Mouse (Mus musculus): ENCODE measurements around the gene Ppm1j.
"Not testable (repeated sequence)": the region's sequence is repeated elsewhere in the genome, so short reads cannot be mapped to it uniquely, and the experiment has no call there.

Ppm1j gene

DNA sequence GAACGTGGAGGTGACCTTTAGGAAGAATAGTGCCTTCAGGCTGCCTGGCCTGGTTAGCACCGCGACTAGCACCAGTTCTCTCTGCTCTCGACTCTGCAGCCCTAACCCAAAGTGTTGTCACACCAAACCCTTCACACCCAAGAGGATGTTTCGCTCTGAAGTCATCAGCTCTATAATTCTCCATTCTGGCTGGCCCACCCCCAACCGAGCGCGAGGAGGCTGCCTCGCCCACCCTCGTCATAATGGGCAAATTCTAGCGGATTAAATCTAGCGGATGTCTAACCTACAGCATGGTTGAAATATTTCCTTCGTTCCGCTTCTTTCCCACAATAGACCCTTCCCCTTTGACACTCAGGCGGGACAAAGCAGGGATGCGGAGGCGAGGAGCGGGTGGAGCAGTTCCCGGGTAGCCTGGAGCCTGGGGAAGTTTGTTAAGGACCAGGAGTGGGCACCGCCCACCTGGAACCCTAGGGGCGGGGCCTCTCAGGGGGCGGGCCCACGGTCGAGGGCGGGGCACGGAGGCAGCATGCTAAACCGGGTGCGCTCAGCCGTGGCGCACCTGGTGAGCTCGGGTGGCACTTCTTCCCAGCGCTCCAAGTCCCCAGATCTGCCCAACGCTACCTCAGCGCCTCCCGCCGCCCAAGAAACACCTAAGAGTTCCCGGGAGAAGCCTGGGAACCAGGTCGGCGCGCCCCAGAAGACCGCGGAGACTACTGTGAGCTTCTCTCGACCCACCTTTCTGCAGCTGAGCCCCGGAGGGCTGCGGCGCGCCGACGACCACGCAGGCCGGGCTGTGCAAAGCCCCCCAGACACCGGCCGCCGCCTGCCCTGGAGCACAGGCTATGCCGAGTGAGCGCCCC, at the start of gene Ppm1j:
TSS of gene Ppm1j (plus strand) at position 496 of the 860 bp plus-strand sequence.
- DNase-seq = peak; percentile 72

DNA sequence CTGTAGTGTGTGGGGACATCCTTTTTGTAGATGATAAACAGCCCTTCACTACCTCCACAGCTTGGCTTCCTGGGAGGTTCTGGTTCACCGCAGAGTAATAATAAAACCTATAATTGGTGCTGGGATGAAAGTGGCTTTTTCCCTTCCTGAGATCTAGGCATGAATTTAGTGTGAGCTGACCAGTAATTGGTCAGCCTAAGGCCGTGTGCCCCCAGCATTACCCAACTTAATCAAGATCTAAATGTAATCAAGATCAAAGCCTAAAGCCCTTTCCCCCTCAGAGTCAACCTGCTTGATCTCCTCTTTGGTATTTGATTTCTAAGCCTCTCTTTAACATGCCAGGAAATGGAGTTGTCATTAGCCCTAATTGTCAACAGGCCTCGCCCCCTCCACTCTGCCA, 47.9 kb upstream of the Ppm1j start:
- no peak for DNase-seq

DNA sequence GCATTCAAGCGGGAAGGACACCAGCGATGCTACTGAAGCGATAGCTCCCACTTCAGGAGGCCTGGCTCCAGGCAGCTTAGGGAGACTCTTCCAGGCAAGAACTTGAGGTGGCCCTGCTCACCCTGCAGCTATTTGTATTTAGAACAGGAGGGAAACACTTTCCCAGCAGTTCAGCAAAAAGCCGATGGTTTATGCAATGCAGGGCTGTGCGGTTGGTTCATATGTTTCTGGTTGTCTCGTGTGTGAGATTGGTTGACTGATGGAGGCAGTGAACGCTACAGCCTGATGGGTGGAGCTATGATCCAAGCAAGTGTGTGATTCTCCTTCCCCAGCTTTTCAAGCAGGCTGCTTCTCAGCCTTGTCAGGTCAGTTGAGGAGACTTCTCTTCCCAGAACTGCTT, 46.2 kb upstream of the Ppm1j start:
- DNase-seq = no peak

DNA sequence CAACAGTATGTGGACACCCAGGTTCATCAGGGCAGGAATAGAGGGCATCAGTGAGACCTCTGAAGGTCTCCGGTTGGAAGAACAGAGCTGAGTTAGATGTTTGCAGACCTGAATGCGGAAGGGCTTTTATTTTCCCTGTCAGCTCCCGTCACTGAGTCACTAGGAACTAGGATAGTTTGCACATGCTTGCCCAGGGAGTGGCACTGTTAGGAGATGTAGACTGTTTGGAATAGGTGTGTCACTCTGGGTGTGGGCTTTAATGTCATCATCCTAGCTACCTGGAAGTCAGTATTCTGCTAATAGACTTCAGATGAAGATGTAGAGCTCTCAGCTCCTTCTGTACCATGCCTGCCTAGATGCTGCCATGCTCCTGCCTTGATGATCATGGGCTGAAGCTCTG, 38.9 kb upstream of the Ppm1j start:
- no peak for DNase-seq

DNA sequence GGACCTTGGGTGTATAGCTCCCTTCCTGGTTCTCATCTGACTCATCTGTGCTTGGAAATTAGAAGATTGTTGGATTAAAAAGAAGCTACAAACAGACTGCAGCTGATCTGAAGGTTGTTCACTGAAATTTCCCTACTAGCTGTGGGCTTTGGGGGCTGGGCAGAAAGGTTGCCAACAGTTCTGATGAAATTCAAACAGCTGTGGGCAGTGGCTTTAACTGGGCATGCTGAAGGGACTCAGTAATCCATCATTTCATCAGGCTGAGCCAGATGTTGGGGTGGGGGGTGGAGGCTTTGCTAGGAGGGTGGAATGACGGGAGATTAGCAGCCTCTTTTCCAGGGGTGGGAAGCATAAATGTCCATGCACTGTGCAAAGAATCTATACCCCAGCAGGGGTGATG, 37.7 kb upstream of the Ppm1j start:
- DNase-seq = no peak

DNA sequence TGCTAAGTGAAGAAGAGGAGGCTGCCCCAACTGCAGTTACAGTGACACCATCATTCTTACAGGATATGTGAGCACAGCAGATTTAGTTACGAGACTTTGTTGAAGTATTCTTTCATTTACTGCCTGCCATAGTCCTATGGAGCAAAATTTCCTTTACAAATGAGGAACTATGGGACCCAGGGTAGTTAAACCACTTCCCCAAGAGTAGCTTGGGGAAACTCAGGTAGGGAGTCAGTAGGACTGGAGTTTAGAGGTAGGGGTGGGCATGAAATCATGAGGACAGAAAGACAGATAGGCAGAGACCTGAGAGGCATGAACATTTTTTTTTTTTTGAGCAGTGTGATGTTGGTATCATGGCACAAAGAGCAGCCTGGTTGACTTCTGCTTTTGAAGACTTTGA, 37.0 kb upstream of the Ppm1j start:
- no peak for DNase-seq

DNA sequence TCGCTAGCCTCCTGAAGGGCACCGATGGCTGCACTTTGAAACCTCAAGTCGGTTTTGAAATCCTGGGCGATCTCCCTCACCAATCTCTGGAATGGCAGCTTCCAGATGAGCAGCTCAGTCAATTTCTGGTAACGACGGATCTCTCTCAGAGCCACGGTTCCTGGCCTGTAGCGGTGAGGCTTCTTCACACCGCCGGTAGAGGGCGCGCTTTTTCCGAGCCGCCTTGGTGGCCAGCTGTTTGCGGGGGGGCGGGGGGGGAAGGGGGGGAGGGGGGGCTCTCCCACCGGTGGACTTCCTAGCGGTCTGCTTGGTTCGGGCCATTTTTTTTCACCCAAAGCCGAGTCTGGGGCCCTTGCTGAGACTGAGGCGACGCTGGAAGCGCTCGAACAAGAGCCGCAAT, 28.0 kb upstream of the Ppm1j start:
- peak; percentile 55 for DNase-seq

DNA sequence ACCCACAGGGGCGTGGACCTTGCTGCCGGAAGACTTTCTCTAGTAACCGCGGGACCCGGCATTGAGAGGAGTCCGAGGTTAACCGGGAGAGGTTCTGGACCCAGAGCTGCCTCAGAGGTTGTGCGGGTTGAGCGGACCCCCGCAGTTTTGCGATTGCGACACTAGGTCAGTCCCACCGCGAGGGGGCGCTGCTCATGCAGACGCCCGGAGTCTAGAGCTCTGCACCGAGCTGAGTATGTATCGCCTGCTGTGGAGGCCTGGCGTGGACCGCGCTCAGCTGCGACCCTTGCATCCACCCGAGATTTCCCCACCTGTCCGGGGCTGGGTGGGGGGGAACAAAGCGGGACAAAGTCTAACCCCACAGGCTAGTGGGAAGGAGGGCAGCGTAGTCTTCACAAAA, 22.4 kb upstream of the Ppm1j start:
- DNase-seq = peak; percentile 88

DNA sequence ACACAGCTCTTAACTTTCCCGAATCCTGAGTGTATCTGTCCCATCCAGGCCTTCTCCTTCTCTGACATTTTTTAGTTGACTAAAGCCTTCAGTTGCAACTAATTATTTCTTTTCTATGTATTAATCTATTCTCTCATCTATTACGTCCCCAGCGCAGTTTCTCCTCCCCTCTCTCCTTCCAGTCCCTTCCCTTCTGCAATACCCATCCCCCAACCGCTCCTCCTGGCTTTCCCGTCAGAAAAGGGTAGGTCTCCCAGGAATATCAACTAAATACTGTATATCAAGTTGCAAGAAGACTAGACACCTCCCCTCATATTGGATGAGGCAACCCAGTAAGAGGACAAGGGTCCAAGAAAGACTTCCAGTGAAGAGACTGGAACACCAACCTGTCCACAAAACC, 22.0 kb upstream of the Ppm1j start:
- no peak for DNase-seq

DNA sequence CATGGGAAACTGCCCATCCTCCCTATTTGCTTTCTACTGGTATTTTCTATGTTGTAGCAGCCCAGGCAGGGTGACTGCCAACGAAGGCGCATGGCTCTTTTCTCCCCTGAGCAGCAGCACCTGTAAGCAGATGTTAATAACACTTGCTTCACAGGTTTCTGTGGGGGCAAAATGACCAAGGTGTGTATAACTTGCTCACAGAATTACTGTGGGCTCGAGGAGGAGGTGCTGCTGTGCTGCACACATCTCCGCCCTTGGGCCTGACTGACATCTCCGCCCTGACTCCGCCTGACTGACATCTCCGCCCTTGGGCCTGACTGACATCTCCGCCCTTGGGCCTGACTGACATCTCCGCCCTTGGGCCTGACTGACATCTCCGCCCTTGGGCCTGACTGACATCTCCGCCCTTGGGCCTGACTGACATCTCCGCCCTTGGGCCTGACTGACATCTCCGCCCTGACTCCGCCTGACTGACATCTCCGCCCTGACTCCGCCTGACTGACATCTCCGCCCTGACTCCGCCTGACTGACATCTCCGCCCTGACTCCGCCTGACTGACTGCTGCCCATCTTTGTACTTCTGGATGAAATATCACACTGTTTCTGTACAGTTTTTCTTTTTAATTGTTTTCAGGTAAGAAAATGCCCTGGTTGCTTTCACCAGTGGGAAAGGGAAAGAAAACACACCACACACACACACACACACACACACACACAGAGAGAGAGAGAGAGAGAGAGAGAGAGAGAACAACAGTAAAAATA, 18.6 kb upstream of the Ppm1j start:
- DNase-seq = not testable (repeated sequence)

DNA sequence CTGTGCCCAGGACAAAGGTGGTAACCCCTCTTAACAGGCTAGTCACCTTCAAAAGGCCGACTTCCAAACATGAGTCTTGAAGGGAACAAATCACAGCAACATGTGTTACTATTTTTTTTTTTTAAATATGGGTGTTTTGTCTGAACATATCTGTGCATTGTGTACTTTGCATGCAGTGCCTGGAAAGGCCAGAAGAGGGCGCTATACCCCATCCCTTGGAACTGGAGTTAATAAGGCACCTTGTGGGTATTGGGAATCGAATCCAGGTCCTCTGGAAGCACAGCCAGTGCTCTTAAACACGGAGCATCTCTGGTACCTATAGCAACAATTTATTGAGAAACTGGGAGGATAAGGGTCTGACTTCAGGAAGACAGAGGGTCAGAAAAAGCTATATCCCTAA, 15.8 kb upstream of the Ppm1j start:
- DNase-seq = peak; percentile 51

DNA sequence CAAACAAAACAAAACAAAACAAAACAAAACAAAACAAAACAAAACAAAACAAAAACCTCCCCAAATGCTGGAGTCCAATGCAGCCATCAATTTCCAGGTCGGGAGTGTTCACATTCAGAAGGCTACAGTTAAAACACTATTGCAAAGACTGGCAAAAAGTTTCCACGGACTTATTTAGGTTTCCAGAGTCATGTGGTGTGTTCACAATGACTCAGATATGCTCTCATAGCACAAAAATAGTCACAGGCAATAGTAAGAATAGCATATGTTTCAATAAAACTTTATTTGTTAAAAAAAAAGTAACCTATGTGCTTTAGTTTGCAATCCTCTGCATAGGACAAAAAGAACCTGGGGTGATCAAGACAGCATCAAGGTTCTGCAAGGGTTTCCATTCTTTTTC, 13.7 kb upstream of the Ppm1j start:
- DNase-seq = no peak

DNA sequence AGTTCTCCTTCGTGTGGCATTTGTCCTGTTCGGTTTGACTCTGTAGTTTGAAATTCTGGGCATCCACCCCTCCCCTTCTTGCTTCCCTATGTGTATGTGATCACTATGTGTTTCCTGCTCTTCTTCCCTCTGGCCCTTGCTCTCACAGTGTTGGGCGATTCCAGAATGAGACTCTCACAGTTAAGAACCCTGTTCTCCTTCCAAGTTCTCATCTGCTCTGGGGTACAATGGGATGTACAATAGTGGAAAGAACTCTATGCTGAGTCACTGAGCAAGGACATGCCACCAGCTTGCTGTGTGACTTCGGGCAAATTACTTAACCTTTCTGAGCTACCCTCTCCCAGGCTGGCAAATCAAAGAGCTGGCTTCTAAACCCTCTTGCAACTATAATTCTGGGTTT, 13.1 kb upstream of the Ppm1j start:
- no peak for DNase-seq

DNA sequence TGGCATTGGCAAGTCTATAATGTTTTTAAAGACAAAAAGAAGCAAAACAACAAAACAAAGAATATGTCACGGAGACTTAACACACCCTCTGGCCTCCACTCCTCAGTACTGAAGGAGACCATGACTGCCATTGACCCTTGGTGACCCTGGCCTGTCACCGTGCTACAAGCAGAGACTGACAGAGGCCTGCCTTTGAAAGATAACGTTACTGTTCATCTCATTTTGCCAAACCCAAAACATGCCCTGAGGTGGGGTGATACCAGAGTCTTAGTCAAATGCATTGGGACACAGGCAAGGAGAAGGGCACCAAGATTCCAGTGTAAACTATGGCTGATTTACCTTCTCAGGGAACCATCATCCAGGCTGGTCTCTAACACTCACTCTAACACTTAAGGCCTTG, 11.7 kb upstream of the Ppm1j start:
- no peak for DNase-seq

DNA sequence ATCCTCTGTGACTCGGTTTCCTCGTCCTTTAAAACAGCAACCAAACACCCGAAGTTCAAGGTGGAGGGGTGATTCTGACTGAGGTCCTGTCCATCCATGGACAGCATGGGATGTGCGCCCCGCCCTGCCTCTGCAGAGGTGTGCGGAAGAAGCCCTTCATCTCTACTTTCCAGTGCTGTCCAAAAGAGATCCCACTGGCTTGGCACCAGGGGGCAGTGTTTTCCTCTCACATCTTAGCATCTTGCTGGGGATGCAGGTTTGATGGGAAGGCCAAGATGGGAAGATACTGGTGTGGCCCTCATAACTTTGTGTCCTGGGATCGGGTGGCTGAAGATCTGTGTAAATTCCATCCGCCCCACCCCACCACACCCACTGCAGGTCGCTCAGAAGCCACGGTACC, 10.8 kb upstream of the Ppm1j start:
- DNase-seq = peak; percentile 65

DNA sequence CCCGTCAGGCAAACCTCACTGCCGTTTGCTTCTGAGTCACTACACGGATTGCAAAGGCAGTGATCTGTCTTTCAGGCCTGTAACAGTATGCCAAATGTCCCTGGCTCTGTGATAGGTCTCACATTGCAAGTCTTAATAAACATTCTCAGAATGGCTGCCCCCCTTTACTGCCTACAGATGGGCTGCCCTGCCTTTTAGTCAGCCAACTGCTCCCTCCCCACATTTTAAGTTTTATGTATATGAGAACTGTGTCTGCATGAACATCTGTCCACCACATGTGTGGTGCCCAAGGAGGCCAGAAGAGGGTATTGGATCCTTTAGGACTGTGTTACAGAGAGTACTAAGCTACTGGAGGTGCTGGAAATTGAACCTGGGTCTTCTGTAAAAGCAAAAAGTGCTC, 9.9 kb upstream of the Ppm1j start:
- DNase-seq = no peak

DNA sequence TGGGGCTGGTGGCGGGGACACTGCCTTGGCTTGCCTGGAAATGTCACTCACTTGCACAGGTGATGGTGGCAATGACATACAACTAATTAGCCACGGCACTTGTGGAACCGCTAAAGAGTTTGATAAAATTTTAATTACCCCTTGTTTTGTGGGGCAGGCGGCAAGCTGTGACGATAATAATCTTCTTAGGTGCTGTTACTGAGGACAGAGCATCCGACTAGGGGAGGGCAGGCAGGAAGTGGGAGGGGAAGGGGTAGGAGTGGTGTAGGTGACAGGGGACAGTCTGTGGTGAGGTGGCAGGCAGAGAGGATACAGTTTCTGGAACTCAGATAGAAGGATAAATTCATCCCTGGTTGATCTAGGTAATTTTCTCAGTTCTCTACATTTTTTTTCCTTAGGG, 9.4 kb upstream of the Ppm1j start:
- no peak for DNase-seq

DNA sequence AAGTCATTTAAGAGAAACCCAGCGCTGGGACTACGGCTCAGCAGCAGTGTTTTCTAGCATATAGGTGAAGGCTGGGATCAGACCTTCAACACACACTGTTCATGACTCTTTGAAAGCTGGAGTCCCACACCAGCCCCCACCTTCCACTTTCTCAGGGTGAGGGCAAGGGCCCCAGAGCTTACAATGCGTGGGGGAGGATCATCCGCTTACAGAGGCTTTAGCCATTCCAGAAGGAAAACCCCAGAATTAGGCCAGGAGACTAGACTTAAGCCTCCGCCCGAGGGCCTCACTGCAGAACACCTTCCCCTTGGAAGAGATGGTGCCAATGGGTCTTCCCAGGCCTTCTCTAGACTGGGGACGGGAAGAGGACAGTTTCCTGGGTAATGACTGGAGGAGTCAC, 7.6 kb upstream of the Ppm1j start:
- peak; percentile 81 for DNase-seq

DNA sequence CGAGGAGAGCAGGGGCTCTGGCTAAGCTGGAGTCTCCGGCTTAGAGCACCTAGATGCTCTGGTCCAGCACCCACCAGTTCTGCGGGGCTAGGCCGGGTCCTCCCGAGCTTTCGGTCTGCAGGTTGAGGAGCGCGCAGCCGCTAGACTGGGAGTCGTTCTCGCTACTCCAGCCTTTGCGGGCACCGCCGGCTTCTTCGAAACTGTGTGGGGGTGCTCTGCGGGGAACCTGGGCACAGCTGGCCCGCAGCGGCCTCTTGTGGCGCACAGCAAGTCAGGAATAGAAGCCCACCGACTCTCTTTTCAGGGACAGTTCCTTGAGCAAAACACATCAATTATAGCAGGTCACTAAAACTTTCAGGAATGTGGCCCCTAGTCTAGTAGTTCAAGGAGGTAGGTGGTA, 3.5 kb upstream of the Ppm1j start:
- DNase-seq = peak; percentile 71

DNA sequence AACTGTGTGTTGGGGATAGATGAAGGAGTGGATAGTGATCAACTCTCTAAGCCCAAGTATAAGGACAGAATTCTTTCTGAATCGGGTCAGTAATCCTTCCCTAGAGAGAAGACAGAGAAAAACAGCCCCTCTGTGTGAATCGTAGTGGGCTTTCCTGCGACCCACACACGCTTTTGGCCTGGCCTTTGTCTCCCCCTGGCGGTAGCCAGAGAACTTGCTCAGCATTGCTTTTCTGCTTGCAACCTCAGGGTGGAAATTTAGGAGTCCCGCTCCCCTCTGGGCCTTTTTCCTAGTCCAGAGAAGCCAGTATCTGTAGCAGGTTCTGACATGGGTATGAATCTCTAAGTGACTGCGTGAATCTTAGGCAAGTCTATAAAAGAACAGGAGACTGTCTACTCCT, 907 bp upstream of the Ppm1j start:
- DNase-seq = peak; percentile 81

DNA sequence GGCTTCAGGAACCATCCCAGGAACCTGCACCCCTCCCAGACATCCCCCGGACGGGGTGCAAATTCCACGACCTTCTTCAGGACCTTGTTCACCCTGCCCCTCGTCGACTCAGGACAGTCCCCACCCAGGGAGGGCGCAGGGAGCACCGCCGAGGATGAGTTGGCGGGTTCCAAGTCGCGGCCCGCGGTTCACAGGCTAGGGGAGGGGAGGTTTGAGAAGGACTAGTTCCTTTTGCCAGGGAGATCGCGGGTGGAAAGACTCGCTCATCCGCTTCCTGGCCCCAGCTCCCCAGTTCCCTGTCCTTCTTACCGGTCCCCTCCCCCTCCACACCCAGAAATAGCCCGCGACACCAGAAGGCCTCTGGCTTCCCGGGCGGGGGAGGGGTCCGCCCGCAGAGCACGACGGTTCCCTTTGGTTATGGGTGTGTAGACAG, 631 bp downstream of the Ppm1j start, which contains the start of gene Fam19a3:
TSS of gene Fam19a3 (minus strand) at position 370 of the 433 bp plus-strand sequence.
- DNase-seq = peak; percentile 43

DNA sequence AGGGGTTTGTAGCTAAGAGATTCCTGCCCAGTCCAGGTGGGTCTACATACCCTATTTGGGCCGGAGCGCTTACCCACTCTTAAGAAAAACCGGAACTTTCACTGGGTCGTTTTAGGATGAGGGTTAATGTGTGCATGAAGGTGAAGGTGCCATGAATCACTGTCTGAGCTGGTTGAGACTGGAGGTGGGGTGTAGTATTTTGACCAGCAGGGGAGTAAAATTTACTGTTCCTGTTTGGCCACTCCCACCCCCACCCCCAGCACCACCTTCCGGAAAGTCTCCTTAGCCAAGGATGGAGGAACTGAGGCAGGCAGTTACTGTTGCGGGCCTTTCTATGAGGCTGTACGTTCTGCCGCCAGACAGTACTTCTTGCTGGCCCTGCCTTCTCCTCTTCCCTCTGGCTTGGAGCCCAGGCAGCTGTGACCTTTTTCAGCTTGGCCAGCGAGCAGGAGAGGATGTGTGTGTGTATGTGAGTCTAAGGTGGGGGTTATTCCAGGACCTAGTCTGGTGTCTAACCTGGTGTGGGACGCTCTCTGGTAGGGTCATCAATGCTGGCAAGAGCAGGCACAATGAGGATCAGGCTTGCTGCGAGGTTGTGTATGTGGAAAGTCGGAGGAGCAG, 1.3 kb downstream of the Ppm1j start:
- no peak for DNase-seq

DNA sequence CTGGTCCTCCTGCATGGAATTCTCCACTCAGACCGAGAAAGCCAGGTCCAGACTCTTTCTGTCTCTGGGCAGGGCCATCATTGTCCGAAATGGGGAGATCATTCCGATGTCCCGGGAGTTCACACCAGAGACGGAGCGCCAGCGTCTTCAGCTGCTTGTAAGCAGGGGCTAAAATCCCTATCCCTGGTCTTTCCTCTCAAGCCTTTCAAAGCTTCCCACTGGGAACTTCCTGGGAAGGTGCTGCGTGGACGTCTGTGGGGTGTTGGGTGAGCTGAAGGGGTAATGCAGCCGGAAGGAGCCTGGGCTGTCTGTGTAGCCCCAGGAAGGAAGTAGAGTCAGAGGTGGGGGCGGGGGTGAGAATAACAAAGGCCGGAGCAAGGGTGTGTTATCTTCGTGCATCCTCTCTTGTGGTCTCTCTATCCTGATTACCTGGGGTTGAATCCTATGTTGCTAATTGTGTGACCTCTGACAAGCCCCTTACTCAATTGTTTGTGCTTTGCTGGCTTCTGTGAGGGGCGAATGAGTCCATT, 3.2 kb downstream of the Ppm1j start:
- DNase-seq = no peak

DNA sequence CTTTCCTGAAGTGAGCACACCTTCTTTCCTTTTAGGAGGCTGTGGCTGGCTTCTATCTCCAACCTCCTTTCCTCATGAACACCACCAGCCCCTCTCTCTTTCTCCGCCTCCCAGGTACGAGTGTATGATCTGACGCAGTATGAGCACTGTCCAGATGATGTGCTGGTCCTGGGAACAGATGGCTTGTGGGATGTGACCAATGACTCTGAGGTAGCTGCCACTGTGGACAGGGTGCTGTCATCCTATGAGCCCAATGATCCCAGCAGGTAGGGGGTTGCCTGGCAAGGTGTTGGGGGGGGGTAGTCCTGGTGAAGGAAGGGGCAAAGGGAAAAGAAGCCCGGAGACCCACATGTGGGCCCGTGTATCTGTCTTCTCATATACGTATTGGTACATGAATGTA, 4.4 kb downstream of the Ppm1j start:
- no peak for DNase-seq

Data from retina, postnatal 1 day (tissue).